Mouse (Mus musculus) stomach, postnatal 0 days (tissue): ENCODE data around the gene Fam163a. TPM values are rescaled to one million over a fixed set of nuclear protein-coding genes. Genes with fewer than 3 reads are reported as not detected.

Source experiments
- ATAC-seq: fragments of 200-750 bp; cut with Nextera tagmentation; 2 replicates; pipeline ENCODE4 v1.8.0; 2017; ENCODE audit not compliant: low FRiP score, low TSS enrichment
- DNase-seq: peaks from one replicate; pipeline ENCODE4 v3.0.0-alpha.2; 2016; ENCODE audit warnings: low spot score
- H3K27ac ChIP-seq: fragments of 300-500 bp; sonication (generic); replicated peaks from 2 replicates; pipeline ENCODE4 v1.5.1; 2014; ENCODE audit warnings: mild to moderate bottlenecking, control low read depth
- H3K27me3 ChIP-seq: fragments of 300-500 bp; sonication (generic); 2 replicates; pipeline ENCODE4 v1.6.1; 2014; ENCODE audit warnings: low read length; ENCODE audit not compliant: control insufficient read depth, insufficient read depth
- H3K36me3 ChIP-seq: fragments of 300-500 bp; sonication (generic); 2 replicates; pipeline ENCODE4 v1.6.1; 2014; ENCODE audit warnings: low read length, mixed read lengths; ENCODE audit not compliant: control insufficient read depth, insufficient read depth
- H3K4me1 ChIP-seq: fragments of 300-500 bp; sonication (generic); replicated peaks from 2 replicates; pipeline ENCODE4 v1.6.1; 2014; ENCODE audit warnings: antibody characterized with exemption; ENCODE audit not compliant: control insufficient read depth, insufficient read depth
- H3K4me2 ChIP-seq: fragments of 300-500 bp; sonication (generic); replicated peaks from 2 replicates; pipeline ENCODE4 v1.6.1; 2014; ENCODE audit warnings: low read depth, mild to moderate bottlenecking, control low read depth, moderate library complexity
- H3K4me3 ChIP-seq: fragments of 300-500 bp; sonication (generic); 2 replicates; pipeline ENCODE4 v1.5.1; 2014; ENCODE audit warnings: low read depth, low read length, control low read depth
- H3K9ac ChIP-seq: fragments of 300-500 bp; sonication (generic); 2 replicates; pipeline ENCODE4 v1.6.1; 2014; ENCODE audit warnings: mild to moderate bottlenecking, low read length, control low read depth, mixed read lengths
- H3K9me3 ChIP-seq: fragments of 300-500 bp; sonication (generic); 2 replicates; pipeline ENCODE4 v1.6.1; 2016; ENCODE audit warnings: low read length; ENCODE audit not compliant: control insufficient read depth
- CTCF ChIP-seq: IDR thresholded peaks from 2 replicates; pipeline ENCODE4 v1.5.1; 2016; ENCODE audit warnings: antibody characterized with exemption, low read depth, mild to moderate bottlenecking, moderate library complexity
- EP300 ChIP-seq: optimal IDR thresholded peaks from 2 replicates; pipeline ENCODE3; 2016; ENCODE audit warnings: antibody characterized with exemption
- WGBS: fragments of 180-500 bp; shearing (Covaris S2); extraction: QIAGEN DNeasy Blood & Tissue Kit; methylation state at CpG from one replicate; pipeline ENCODE4 v1.1.7; 2014; 5-methylcytosine and 5-hydroxymethylcytosine counted together
- polyA plus RNA-seq: library from polyadenylated mRNA; unstranded; fragments of >200 nt; fragmentation: Nextera tagmentation; extraction: Ambion mirVana; gene quantifications from 2 replicates; pipeline ENCODE4 v1.2.1, GENCODE M21; 2015

Fam163a gene
- polyA plus RNA-seq, 1 experiment from 2014 or later, result 1.2 TPM

DNA sequence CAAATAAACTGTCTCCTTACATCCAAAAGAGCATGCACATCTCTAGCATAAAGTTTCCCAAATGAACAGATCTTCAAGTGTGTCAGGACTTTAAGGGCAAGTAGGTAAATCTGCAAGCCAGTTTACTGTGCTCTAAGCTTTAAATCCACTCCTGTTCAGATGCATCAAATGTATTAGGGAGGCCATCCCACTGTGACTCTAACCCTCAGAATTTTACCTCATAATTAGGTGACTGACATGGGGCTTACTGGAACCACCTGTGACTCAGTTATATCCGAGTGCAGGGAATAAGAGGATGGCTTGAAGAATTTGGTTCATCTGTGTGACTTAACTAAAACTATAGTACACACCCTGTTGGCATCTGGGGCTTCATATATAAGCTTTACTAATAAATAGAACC is 170.2 kb downstream of the Fam163a start:
- ATAC-seq (no peak), DNase-seq (no peak)
- Histone ChIP-seq H3K4me3 (peak overlapping the region; percentile 82), H3K36me3 (peaks cover 11% of the 10 kb centered on the region), H3K9me3 (no peaks in the 10 kb centered on the region), H3K27ac (0 out of 2 replicates have a peak overlapping the region, but pooled peaks have one; percentile 18), H3K4me2 (peak overlapping the region; percentile 63), H3K9ac (peak overlapping the region; percentile 94), H3K27me3 (no peaks in the 10 kb centered on the region), H3K4me1 (peaks cover 3% of the 10 kb centered on the region; the same call in 1 of the 2 replicates)
- TF ChIP-seq EP300, result no peak
- no peak for TF ChIP-seq CTCF
- 9% methylated on average over 1 of the region's 1 CpGs for WGBS

DNA sequence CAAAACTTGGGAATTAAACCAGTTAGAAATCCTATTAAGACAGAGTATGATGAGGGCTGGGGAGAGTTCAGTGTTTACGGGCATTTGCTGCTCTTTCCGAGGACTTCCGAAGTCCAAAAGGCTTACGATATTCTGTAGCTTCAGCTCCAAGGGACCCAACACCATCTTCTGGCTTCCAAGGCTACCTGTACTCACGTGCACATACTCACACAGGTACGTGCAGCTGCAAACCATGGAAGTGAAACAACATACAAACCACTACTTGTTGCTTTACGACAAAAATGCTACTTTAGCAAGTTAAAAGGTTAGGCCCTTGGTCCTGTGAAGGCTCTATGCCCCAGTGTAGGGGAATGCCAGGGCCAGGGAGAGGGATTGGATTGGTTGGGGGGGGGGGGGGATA is 170.9 kb downstream of the Fam163a start:
- no peak overlapping the region for H3K4me3 ChIP-seq
- no peaks in the 10 kb centered on the region for H3K27me3 ChIP-seq
- no peaks in the 10 kb centered on the region for H3K9me3 ChIP-seq
- H3K27ac ChIP-seq, result no peak overlapping the region
- peaks cover 3% of the 10 kb centered on the region; the same call in 1 of the 2 replicates for H3K4me1 ChIP-seq
- TF ChIP-seq CTCF (no peak), EP300 (no peak)
- DNase-seq, result no peak
- H3K36me3 ChIP-seq, result peaks cover 15% of the 10 kb centered on the region
- no peak overlapping the region for H3K9ac ChIP-seq
- ATAC-seq, result no peak
- WGBS, result 96% methylated on average over 7 of the region's 7 CpGs
- H3K4me2 ChIP-seq, result no peak overlapping the region

DNA sequence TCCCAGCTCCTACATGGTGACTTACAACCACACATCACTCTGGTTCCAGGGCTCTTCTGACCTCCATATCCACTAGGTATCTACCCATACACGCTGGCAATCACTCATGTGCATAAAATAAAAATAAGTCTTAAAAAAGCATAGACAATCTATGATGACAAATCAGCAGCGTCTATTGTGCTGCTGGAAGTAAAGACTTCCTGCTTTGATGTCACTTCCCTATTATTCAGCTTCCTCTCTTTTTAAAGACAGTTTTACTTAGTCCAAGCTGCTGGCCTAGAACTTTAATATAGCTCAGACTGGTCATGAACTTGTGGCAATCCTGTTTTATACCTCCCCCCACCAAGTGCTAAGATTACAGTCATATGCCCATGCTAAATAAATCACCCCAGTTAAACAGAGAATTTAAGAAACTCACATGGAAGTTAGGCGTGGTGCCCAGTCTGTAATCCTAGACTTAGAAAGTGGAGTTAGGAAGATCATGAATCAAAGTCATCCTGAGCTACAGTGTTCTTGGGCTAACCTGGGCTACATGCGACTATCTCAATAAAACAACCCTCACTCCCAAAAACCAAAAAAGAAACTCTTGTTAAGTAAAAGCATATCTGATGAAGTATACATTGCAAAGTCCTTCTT is 176.4 kb downstream of the Fam163a start:
- H3K4me1 ChIP-seq, result no peaks in the 10 kb centered on the region
- no peak for ATAC-seq
- H3K36me3 ChIP-seq, result peaks cover 17% of the 10 kb centered on the region
- no peak overlapping the region for H3K4me3 ChIP-seq
- TF ChIP-seq CTCF, result no peak
- no peak overlapping the region for H3K27ac ChIP-seq
- 77% methylated on average over 4 of the region's 4 CpGs for WGBS
- H3K9ac ChIP-seq, result no peak overlapping the region
- H3K9me3 ChIP-seq, result no peaks in the 10 kb centered on the region
- no peaks in the 10 kb centered on the region for H3K27me3 ChIP-seq
- DNase-seq, result no peak
- H3K4me2 ChIP-seq, result no peak overlapping the region

DNA sequence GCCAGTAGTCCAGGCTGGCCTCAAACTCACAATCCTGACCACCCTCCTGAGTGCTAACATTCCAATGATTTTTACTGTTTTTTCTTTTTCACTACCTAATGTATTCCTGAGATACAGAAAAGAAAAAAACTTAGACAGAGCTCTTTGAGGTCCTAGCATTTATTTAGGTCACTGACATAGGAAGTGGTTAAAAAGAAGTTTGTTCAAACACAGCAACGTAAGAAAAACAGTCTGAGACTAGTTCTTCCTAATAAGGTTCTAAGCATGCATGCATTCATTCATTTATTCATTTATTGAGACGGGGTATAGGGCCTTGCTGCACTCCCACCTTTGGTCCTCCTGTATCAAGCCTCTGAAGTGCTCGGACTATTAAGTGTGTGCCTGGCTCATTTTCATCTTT is 177.0 kb downstream of the Fam163a start:
- 86% methylated on average over 3 of the region's 3 CpGs for WGBS
- DNase-seq, result no peak
- H3K36me3 ChIP-seq, result peaks cover 15% of the 10 kb centered on the region
- no peak overlapping the region for H3K4me3 ChIP-seq
- H3K4me1 ChIP-seq, result no peaks in the 10 kb centered on the region
- H3K9me3 ChIP-seq, result no peaks in the 10 kb centered on the region
- ATAC-seq, result no peak
- TF ChIP-seq EP300 (no peak), CTCF (no peak)
- no peak overlapping the region for H3K9ac ChIP-seq
- no peaks in the 10 kb centered on the region for H3K27me3 ChIP-seq
- H3K4me2 ChIP-seq, result no peak overlapping the region
- no peak overlapping the region for H3K27ac ChIP-seq

Other genes with a start within 250 kb of the Fam163a start
- 7.1 and 9.0 TPM in 2 replicates for gene Cep350, start 231.8 kb downstream of the Fam163a start, polyA plus RNA-seq
- gene Tor1aip2, start 169.6 kb downstream of the Fam163a start, polyA plus RNA-seq, result 67.0 and 69.8 TPM in 2 replicates
- gene Tor1aip1, start 168.5 kb downstream of the Fam163a start, polyA plus RNA-seq, result 35.4 and 38.6 TPM in 2 replicates
- gene Tdrd5, start 98.6 kb upstream of the Fam163a start, polyA plus RNA-seq, result 0.13 TPM in 2 replicates
- gene Nphs2, start 105.7 kb upstream of the Fam163a start, polyA plus RNA-seq, result 0.06 TPM in 1 of 2 replicates, not detected in the other
- 670 and 688 TPM in 2 replicates for gene Gm2000, start 161.0 kb upstream of the Fam163a start, polyA plus RNA-seq
- gene Axdnd1, start 216.1 kb upstream of the Fam163a start, polyA plus RNA-seq, result 0.07 and 0.24 TPM in 2 replicates